Mouse (Mus musculus): ENCODE data around the gene Nt5c2.
A peak's percentile ranks its signal among the peaks of the same experiment; 100 is the strongest.

Nt5c2 gene

GRCm38 (mm10) chr19:46856232-46856631, 158.7 kb downstream of the Nt5c2 start:
- no peak for DNase-seq (ENCODE audit: extremely low read depth, low read depth)

GRCm38 (mm10) chr19:46849443-46849997, 165.4 kb downstream of the Nt5c2 start:
- peak; percentile 98 for DNase-seq (ENCODE audit: extremely low read depth, low read depth)

DNA sequence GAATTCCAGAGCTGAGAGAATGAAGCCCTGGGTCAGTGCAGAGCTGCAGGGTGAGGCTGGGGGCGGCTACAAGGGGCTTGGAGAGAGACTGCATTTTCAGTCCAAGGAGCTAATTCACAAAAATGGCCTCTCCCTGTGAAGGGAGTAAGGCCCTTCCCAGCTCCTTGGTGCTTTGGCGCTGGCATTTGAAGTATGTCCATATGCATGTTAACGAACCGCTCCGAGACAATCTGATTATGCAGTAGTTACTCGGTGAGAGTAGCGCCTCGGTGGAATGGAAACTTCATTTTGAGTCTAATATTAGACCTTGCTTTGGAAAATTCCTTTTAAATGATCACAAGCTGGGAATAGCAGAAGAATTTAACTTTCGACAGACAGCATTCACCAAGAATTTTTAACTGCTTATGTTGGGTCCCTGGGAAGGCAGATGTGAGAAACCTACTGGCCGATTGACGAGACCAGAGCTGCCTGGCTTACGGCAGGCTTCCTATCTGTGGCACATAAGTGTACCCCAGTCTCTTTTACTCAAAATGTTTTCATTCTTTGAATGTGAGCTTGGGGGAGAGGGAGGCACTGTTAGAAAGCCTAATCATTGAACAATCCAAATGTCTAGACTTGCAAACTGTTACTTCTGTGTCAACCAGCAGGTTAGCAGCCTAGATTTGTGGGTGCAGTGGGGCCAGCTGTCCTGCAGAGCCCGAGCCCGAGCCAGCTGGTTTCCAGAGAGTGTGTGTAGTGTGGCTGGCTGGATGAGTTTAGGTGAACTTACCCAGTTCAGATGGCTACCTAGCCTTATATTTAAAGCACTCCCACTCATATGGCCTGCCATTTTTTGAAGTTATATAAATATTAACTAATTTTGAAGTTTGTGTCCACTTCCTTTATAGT, 166.3 kb downstream of the Nt5c2 start:
- DNase-seq (ENCODE audit: extremely low read depth, low read depth) = no peak

- DNase-seq (ENCODE audit: extremely low read depth, low read depth) = no peak
Observed at GRCm38 (mm10) chr19:46846459-46846858, 168.5 kb downstream of the Nt5c2 start.

DNA sequence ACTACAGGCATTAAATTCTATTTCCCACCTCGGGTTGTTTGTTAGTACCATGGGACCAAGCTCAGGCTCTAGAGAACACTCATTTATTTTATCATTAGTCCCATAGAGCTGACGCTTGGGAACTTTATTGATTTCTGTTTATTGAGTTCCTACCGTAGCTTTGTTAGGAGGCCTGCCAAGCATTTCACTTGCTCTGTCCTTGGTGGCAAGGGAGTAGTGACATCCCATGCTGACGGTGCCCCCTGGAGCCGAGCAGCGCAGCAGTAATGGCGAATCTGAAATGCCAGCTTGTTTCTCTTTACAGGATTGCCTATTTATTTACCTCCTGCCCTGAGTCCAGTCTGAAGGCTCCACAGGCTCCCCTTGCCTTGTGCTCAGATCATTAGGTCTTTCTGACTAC, 168.9 kb downstream of the Nt5c2 start:
- DNase-seq (ENCODE audit: extremely low read depth, low read depth) = no peak

DNA sequence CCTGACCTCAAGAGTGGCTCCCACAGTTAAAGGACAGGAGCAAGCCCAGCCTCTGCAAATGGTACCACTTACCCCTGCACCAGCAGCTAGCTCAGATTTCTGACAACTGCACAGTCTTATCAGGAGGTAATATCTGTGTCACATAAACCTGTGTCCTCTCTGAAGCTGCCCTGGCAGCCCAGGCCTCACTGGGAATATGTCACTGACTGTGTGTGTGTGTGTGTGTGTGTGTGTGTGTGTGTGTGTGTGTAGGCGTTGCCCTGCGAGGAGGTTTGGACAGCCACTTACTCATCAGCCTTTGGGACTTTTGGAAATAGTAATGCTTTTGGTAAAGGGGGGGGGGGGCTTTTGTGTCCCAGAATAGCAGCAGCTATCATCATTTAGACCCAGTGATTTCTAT, 171.9 kb downstream of the Nt5c2 start:
- no peak for DNase-seq (ENCODE audit: extremely low read depth, low read depth)

GRCm38 (mm10) chr19:46841016-46841415, 173.9 kb downstream of the Nt5c2 start:
- DNase-seq (ENCODE audit: extremely low read depth, low read depth) = no peak

- no peak for DNase-seq (ENCODE audit: extremely low read depth, low read depth)
Observed at GRCm38 (mm10) chr19:46837290-46838079, 177.5 kb downstream of the Nt5c2 start.

DNA sequence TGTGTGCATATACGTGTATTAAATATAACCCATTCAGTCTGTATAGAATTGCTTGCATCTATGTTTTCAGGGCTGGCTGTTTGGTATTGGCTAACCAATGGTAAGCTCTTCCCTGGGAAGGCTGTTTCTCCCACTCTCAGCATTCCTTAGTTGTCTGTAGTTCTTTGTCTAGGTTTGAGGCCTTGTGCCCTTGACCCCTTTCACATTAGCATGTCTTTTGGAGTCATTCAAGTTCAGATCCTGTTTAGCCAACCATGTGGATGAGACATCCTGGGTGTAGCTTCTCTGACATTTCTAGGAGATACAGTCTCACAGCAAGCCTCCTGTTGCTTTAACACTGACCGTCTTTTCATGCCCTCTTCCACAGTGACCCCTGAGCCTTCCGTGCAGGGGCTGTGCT, 178.9 kb downstream of the Nt5c2 start:
- DNase-seq (ENCODE audit: extremely low read depth, low read depth) = no peak

DNA sequence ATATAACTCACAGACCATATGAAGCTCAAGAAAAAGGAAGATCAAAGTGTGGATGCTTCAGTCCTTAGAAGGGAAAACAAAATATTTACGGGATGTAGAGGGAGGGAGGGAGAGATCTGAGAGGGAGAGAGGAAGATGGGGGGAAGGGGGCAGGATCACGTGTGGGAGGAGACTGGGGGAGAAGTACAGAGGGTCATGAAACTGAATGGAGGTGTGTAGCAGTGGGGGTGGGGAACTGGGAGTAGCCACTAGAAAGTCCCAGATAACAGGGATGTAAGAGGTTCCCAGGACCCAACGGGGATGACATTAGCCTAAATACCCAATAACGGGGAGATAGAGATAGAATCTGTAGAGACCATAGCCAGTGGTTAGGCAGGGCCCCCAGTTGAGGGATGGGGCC, 179.6 kb downstream of the Nt5c2 start:
- DNase-seq (ENCODE audit: extremely low read depth, low read depth) = no peak

- no peak for DNase-seq (ENCODE audit: extremely low read depth, low read depth)
Observed at GRCm38 (mm10) chr19:46834301-46834700, 180.7 kb downstream of the Nt5c2 start.
